Mouse (Mus musculus): ENCODE results near the gene Vmn1r237. TPM values are rescaled to one million over a fixed set of nuclear protein-coding genes. Genes with fewer than 3 reads are reported as not detected.
A peak's percentile ranks its signal among the peaks of the same experiment; 100 is the strongest.

Gene Vmn1r237
- not detected in 2 replicates for polyA plus RNA-seq (2014; fragmentation: Nextera tagmentation; extraction: Ambion mirVana)

- Histone ChIP-seq H3K36me3 (ENCODE audit: insufficient read depth) (no peaks in the 10 kb centered on the region), H3K4me2 (no peak within 1 kb of the TSS), H3K27me3 (ENCODE audit: insufficient read depth, low read length) (no peaks in the 10 kb centered on the region), H3K4me3 (ENCODE audit: low read depth, low read length) (no peak within 1 kb of the TSS), H3K27ac (ENCODE audit: low read depth) (no peak within 1 kb of the TSS), H3K9ac (no peak within 1 kb of the TSS), H3K9me3 (ENCODE audit: low read depth, low read length) (no peaks in the 10 kb centered on the region), H3K4me1 (ENCODE audit: insufficient read depth) (no peaks in the 10 kb centered on the region)
- no peak for DNase-seq
- TF ChIP-seq CTCF (IDR thresholded peaks at IDR 0.05; ENCODE audit: low read depth): no peak
- no peak for ATAC-seq (ENCODE audit: insufficient read depth)
These were observed at the start of gene Vmn1r237 for GRCm38 (mm10) chr17:21311565-21311964. Vmn1r237 (plus strand) TSS chr17:21311865.

- H3K4me3 ChIP-seq (ENCODE audit: low read depth, low read length): no peak overlapping the region
- ATAC-seq (ENCODE audit: insufficient read depth) (no peak; the same call in 1 of the 2 replicates), DNase-seq (peak; percentile 83)
- no peak overlapping the region for H3K4me2 ChIP-seq
- H3K9me3 ChIP-seq (ENCODE audit: low read depth, low read length): no peaks in the 10 kb centered on the region
- H3K4me1 ChIP-seq (ENCODE audit: insufficient read depth): no peaks in the 10 kb centered on the region
- TF ChIP-seq CTCF (IDR thresholded peaks at IDR 0.05; ENCODE audit: low read depth): peak; percentile 55
- no peaks in the 10 kb centered on the region for H3K36me3 ChIP-seq (ENCODE audit: insufficient read depth)
- H3K27ac ChIP-seq (ENCODE audit: low read depth): no peak overlapping the region
- no peak overlapping the region for H3K9ac ChIP-seq
- WGBS: 15% methylated on average over 4 of the region's 4 CpGs
- no peaks in the 10 kb centered on the region for H3K27me3 ChIP-seq (ENCODE audit: insufficient read depth, low read length)
These were observed 39.6 kb upstream of the Vmn1r237 start for GRCm38 (mm10) chr17:21272103-21272502.

GRCm38 (mm10) chr17:21282642-21283041, 29.0 kb upstream of the Vmn1r237 start, which contains the start of gene Vmn1r236:
Vmn1r236 (plus strand) TSS chr17:21282942.
- Histone ChIP-seq H3K4me3 (ENCODE audit: low read depth, low read length) (no peak within 1 kb of the TSS), H3K9ac (no peak within 1 kb of the TSS), H3K9me3 (ENCODE audit: low read depth, low read length) (no peaks in the 10 kb centered on the region), H3K27ac (ENCODE audit: low read depth) (no peak within 1 kb of the TSS), H3K4me1 (ENCODE audit: insufficient read depth) (no peaks in the 10 kb centered on the region), H3K27me3 (ENCODE audit: insufficient read depth, low read length) (no peaks in the 10 kb centered on the region), H3K4me2 (no peak within 1 kb of the TSS), H3K36me3 (ENCODE audit: insufficient read depth) (no peaks in the 10 kb centered on the region)
- no peak for ATAC-seq (ENCODE audit: insufficient read depth)
- 64% methylated on average over 3 of the region's 3 CpGs for WGBS
- TF ChIP-seq CTCF (IDR thresholded peaks at IDR 0.05; ENCODE audit: low read depth): no peak
- no peak for DNase-seq

- Histone ChIP-seq H3K9me3 (ENCODE audit: low read depth, low read length) (no peaks in the 10 kb centered on the region), H3K9ac (no peak overlapping the region)
- no peak for ATAC-seq (ENCODE audit: insufficient read depth)
These were observed 27.3 kb upstream of the Vmn1r237 start for GRCm38 (mm10) chr17:21284395-21284794.

GRCm38 (mm10) chr17:21289695-21290094, 22.0 kb upstream of the Vmn1r237 start:
- ATAC-seq (ENCODE audit: insufficient read depth): no peak
- no peak for TF ChIP-seq CTCF (IDR thresholded peaks at IDR 0.05; ENCODE audit: low read depth)
- Histone ChIP-seq H3K4me2 (no peak overlapping the region), H3K4me3 (ENCODE audit: low read depth, low read length) (no peak overlapping the region), H3K4me1 (ENCODE audit: insufficient read depth) (no peaks in the 10 kb centered on the region), H3K9ac (no peak overlapping the region), H3K27me3 (ENCODE audit: insufficient read depth, low read length) (no peaks in the 10 kb centered on the region), H3K27ac (ENCODE audit: low read depth) (no peak overlapping the region), H3K36me3 (ENCODE audit: insufficient read depth) (no peaks in the 10 kb centered on the region), H3K9me3 (ENCODE audit: low read depth, low read length) (no peaks in the 10 kb centered on the region)
- DNase-seq: no peak

More at GRCm38 (mm10) chr17:21284395-21284794, 27.3 kb upstream of the Vmn1r237 start:
- TF ChIP-seq CTCF (IDR thresholded peaks at IDR 0.05; ENCODE audit: low read depth): no peak
- H3K4me2 ChIP-seq: no peak overlapping the region
- H3K27ac ChIP-seq (ENCODE audit: low read depth): no peak overlapping the region
- H3K4me3 ChIP-seq (ENCODE audit: low read depth, low read length): no peak overlapping the region
- no peaks in the 10 kb centered on the region for H3K27me3 ChIP-seq (ENCODE audit: insufficient read depth, low read length)
- no peaks in the 10 kb centered on the region for H3K4me1 ChIP-seq (ENCODE audit: insufficient read depth)
- DNase-seq: no peak
- no peaks in the 10 kb centered on the region for H3K36me3 ChIP-seq (ENCODE audit: insufficient read depth)

Small RNA genes lying within 50 kb of the gene (microRNA-seq; reads per million reads assigned to microRNA genes)
- not detected for gene Gm26384 (ENCODE audit: borderline number of aligned reads)

Other genes starting within 250 kb of the Vmn1r237 start
- not detected in 2 replicates for gene Vmn1r234, start 85.8 kb upstream of the Vmn1r237 start, polyA plus RNA-seq (2014; fragmentation: Nextera tagmentation; extraction: Ambion mirVana)
- gene Vmn1r235, start 55.5 kb upstream of the Vmn1r237 start, polyA plus RNA-seq (2014; fragmentation: Nextera tagmentation; extraction: Ambion mirVana): not detected in 2 replicates
- not detected in 2 replicates for gene Vmn1r236, start 28.9 kb upstream of the Vmn1r237 start, polyA plus RNA-seq (2014; fragmentation: Nextera tagmentation; extraction: Ambion mirVana)
- gene Zfp677, start 71.9 kb downstream of the Vmn1r237 start, polyA plus RNA-seq (2014; fragmentation: Nextera tagmentation; extraction: Ambion mirVana): 2.5 and 3.3 TPM in 2 replicates
- 4.3 and 4.9 TPM in 2 replicates for gene Zfp54, start 111.4 kb downstream of the Vmn1r237 start, polyA plus RNA-seq (2014; fragmentation: Nextera tagmentation; extraction: Ambion mirVana)
- gene Zfp51, start 138.5 kb downstream of the Vmn1r237 start, polyA plus RNA-seq (2014; fragmentation: Nextera tagmentation; extraction: Ambion mirVana): 12.1 and 13.4 TPM in 2 replicates
- gene Zfp53, start 177.1 kb downstream of the Vmn1r237 start, polyA plus RNA-seq (2014; fragmentation: Nextera tagmentation; extraction: Ambion mirVana): 9.7 and 10.5 TPM in 2 replicates
- gene Zfp52, start 223.7 kb downstream of the Vmn1r237 start, polyA plus RNA-seq (2014; fragmentation: Nextera tagmentation; extraction: Ambion mirVana): 4.5 and 4.6 TPM in 2 replicates

All from lung, embryonic 14.5 days (tissue).